Mouse (Mus musculus) ES-Bruce4 (cell line): ENCODE results near the gene Entpd7. TPM values are rescaled to one million over a fixed set of nuclear protein-coding genes. Genes with fewer than 3 reads are reported as not detected.

Experiments used
- H3K27ac ChIP-seq: 2 replicates; pipeline ENCODE4 v1.5.1; 2012; ENCODE audit warnings: low read length, inconsistent platforms; ENCODE audit not compliant: insufficient read depth
- H3K27me3 ChIP-seq: 2 replicates; pipeline ENCODE4 v1.6.1; 2012; ENCODE audit warnings: mild to moderate bottlenecking, low read length, inconsistent platforms; ENCODE audit not compliant: control insufficient read depth, poor library complexity, insufficient read depth, severe bottlenecking
- H3K36me3 ChIP-seq: 2 replicates; pipeline ENCODE4 v1.6.1; 2012; ENCODE audit warnings: inconsistent platforms, mild to moderate bottlenecking, low read length, moderate library complexity; ENCODE audit not compliant: control insufficient read depth, poor library complexity, insufficient read depth, severe bottlenecking
- H3K4me1 ChIP-seq: one replicate; pipeline ENCODE4 v1.8.1; 2011; ENCODE audit warnings: low read length; ENCODE audit not compliant: control insufficient read depth, insufficient read depth
- H3K4me3 ChIP-seq: 2 replicates; pipeline ENCODE4 v1.5.1; 2011; ENCODE audit warnings: low read depth, mild to moderate bottlenecking, low read length
- H3K9ac ChIP-seq: 2 replicates; pipeline ENCODE4 v1.6.1; 2012; ENCODE audit warnings: low read depth, mild to moderate bottlenecking, inconsistent platforms; ENCODE audit not compliant: poor library complexity, severe bottlenecking
- H3K9me3 ChIP-seq: replicated peaks from 2 replicates; pipeline ENCODE4 v1.6.1; 2012; ENCODE audit warnings: mild to moderate bottlenecking, low read length, inconsistent platforms; ENCODE audit not compliant: control insufficient read depth, poor library complexity, insufficient read depth, severe bottlenecking
- CTCF ChIP-seq: IDR thresholded peaks from one replicate; pipeline ENCODE4 v1.8.1; 2011; ENCODE audit warnings: low read depth, low read length
- EP300 ChIP-seq: IDR thresholded peaks from 2 replicates; pipeline ENCODE4 v1.6.1; 2011; ENCODE audit warnings: low read depth, low read length; ENCODE audit not compliant: insufficient read depth
- POLR2A ChIP-seq: IDR thresholded peaks from one replicate; pipeline ENCODE4 v1.8.1; 2011; ENCODE audit warnings: low read length; ENCODE audit not compliant: insufficient read depth
- polyA plus RNA-seq: library from polyadenylated mRNA; stranded (reverse); fragments of >200 nt; gene quantifications from 2 replicates; pipeline ENCODE4 v1.2.4, GENCODE M21; 2011; ENCODE audit warnings: low read depth; ENCODE audit not compliant: missing spikeins, insufficient read depth, insufficient read length

The Entpd7 gene
- polyA plus RNA-seq, 1 experiment = 6.5 TPM

DNA sequence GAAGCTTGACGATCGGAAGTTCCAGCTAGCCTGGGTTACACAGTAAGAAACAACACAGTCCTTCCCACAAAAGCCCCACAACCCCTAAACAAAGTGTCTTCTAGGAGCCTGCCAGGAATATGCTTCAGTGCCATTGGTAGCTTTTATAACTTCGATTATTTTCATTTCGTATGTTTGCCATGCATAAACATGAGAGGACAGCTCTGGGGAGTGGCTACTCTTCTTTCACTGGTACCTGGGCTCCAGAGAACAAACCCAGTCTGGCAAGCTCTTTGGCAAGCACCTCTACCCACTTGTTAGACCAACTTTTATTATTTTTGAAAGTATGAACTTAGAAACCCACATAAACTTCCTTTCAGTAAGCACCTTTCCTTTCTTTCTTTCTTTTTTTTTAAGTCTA lies 87.1 kb downstream of the Entpd7 start:
- Histone ChIP-seq H3K27me3 (no peaks in the 10 kb centered on the region), H3K27ac (no peak overlapping the region), H3K9ac (no peak overlapping the region), H3K4me3 (no peak overlapping the region), H3K4me1 (no peaks in the 10 kb centered on the region), H3K9me3 (no peaks in the 10 kb centered on the region), H3K36me3 (no peaks in the 10 kb centered on the region)
- TF ChIP-seq CTCF (no peak), POLR2A (no peak), EP300 (no peak)

DNA sequence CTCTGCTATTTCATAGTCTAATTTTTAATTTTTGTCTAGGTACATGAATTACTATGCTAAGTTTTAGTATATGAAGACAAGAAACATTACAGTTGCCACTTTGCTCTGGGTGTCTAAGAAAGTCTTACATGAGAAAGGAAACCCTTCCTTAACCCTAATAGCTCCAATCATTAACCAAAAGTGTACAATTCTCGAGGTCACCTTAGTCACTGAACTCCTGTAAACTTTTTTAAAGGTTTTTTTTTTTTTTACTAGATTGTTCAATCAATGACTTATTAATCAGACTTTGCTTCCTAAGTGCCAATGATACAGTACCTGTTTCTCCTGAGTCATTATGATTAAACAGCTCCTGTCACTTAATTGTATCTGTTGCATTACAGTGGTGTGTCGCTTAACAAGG lies 87.8 kb downstream of the Entpd7 start:
- no peak overlapping the region for H3K27ac ChIP-seq
- no peaks in the 10 kb centered on the region for H3K4me1 ChIP-seq
- no peaks in the 10 kb centered on the region for H3K36me3 ChIP-seq
- H3K4me3 ChIP-seq = no peak overlapping the region
- no peaks in the 10 kb centered on the region for H3K9me3 ChIP-seq
- H3K9ac ChIP-seq = no peak overlapping the region
- TF ChIP-seq POLR2A (no peak), CTCF (no peak), EP300 (no peak)
- no peaks in the 10 kb centered on the region for H3K27me3 ChIP-seq

DNA sequence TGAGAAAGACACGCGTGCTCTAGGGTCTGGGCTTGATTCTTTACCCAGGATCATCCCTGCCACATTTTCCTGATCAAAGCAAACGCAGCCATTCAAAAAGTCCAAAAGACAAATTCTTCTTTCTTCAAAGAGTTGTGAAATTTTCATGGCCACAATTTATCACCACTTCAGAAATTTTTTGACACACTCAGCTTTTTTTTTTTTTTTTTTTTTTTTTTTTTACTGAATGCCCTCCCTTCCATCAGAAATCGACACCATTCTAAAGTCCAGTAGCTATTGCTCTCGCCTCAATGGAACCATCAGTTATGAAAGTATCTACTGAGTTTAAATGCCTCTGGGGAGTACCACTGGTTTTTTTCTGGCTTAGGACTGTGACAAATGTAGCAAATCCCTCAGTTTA lies 90.9 kb downstream of the Entpd7 start:
- no peaks in the 10 kb centered on the region; the same call in 1 of the 2 replicates for H3K27me3 ChIP-seq
- no peaks in the 10 kb centered on the region for H3K36me3 ChIP-seq
- no peaks in the 10 kb centered on the region for H3K4me1 ChIP-seq
- H3K4me3 ChIP-seq = no peak overlapping the region
- no peak overlapping the region for H3K27ac ChIP-seq
- H3K9ac ChIP-seq = no peak overlapping the region
- H3K9me3 ChIP-seq = no peaks in the 10 kb centered on the region
- TF ChIP-seq CTCF (no peak), POLR2A (no peak), EP300 (no peak)

DNA sequence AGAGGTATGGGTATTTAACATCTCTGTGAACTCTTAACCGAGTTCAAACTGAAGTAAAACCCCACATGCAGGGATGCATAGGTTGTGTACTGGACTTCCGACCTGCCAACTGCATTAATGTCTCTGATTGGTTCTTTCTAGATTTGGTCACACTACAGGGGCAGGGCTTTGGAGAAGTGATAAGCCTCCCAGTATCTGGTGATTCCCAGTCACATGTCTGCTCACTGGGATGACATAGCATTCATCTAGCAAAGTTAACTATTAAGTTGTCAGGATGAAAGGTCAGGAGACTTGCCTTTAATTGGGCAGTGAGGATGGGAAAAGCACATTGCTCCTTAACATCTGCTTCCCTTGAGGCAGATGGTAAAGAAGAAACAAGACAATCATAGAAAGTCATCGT lies 92.5 kb downstream of the Entpd7 start, which contains the start of gene Abcc2:
TSS of gene Abcc2 (plus strand) at position 213 of the 400 bp plus-strand sequence.
- Histone ChIP-seq H3K4me1 (no peaks in the 10 kb centered on the region), H3K9me3 (no peaks in the 10 kb centered on the region), H3K36me3 (no peaks in the 10 kb centered on the region), H3K4me3 (no peak within 1 kb of the TSS), H3K27me3 (no peaks in the 10 kb centered on the region; the same call in 1 of the 2 replicates), H3K27ac (no peak within 1 kb of the TSS), H3K9ac (no peak within 1 kb of the TSS)
- TF ChIP-seq CTCF = no peak
- no peak for TF ChIP-seq POLR2A
- no peak for TF ChIP-seq EP300

Other genes with a start within 250 kb of the Entpd7 start
- 0.87 and 1.5 TPM in 2 replicates for gene Cnnm1, start 249.2 kb upstream of the Entpd7 start, polyA plus RNA-seq
- gene Got1, start 165.1 kb upstream of the Entpd7 start, polyA plus RNA-seq = 148 and 152 TPM in 2 replicates
- gene Nkx2-3, start 77.3 kb upstream of the Entpd7 start, polyA plus RNA-seq = not detected in 2 replicates
- 31.2 and 38.0 TPM in 2 replicates for gene Slc25a28, start 14.8 kb upstream of the Entpd7 start, polyA plus RNA-seq
- gene Cutc, start 63.3 kb downstream of the Entpd7 start, polyA plus RNA-seq = 8.0 and 10.5 TPM in 2 replicates
- gene Cox15, start 63.3 kb downstream of the Entpd7 start, polyA plus RNA-seq = 29.9 and 31.0 TPM in 2 replicates
- not detected in 2 replicates for gene Abcc2, start 92.5 kb downstream of the Entpd7 start, polyA plus RNA-seq